ENCODE assay signal across 8 mouse cellular contexts in the genomic region with DNA sequence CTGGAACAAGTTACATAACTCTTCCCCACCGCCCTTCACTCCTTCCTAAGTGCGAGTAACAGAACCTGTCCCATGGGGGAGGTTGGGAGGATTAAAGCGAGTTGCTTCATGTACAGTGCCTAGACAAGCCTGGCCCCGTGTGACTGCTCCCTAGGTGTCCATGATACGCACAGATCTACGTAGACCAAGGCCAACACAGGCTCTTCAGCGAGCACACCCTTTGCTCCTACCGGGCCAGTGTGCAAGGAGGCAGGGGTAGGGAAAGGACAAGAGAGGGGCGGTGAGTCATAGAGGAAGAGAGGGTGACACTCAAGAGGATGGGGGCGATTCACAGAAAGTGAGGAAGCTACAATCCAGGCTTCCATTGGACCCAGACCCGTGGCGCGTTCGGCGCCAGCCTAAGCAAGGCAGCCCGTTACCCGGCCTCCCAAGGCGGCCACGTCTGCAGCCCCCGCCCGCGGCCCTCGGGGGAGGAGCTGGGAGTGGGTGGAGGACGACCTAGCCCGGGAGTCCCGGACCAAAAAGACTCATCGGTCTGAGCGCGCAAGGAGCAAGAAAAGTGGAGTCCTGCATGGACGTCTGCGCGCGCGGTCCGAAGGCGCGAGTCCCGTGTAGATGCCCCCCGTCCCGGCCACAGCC. TPM values are rescaled to one million over a fixed set of nuclear protein-coding genes. Genes with fewer than 3 reads are reported as not detected.
DNase-seq lines count a peak whose midpoint lies in the region; ATAC-seq and TF ChIP-seq lines count a peak whose summit lies in the region.

No protein-coding gene starts in this region.

- H3K4me2 ChIP-seq in liver, postnatal 0 days (ENCODE audit: low read depth, low read length): peak overlapping the region; percentile 100
- H3K4me2 ChIP-seq in neural tube, embryonic 15.5 days: peak overlapping the region; percentile 57

- H3K4me1 ChIP-seq in liver, postnatal 0 days (ENCODE audit: insufficient read depth): peaks cover 33% of the 10 kb centered on the region
- H3K4me1 ChIP-seq in neural tube, embryonic 15.5 days: peaks cover 21% of the 10 kb centered on the region

- peak overlapping the region; percentile 78 for H3K4me3 ChIP-seq in liver, postnatal 0 days (ENCODE audit: low read depth, low read length)
- H3K4me3 ChIP-seq in neural tube, embryonic 15.5 days (replicated peaks): peak overlapping the region; percentile 44

- ATAC-seq in liver, postnatal 0 days: peak; percentile 48
- peak; percentile 66 for ATAC-seq in neural tube, embryonic 15.5 days (ENCODE audit: low FRiP score)

- no peak for TF ChIP-seq CTCF in liver, postnatal 0 days (IDR thresholded peaks at IDR 0.05; ENCODE audit: low read depth)

- H3K27ac ChIP-seq in liver, postnatal 0 days (ENCODE audit: low read depth): peak overlapping the region; percentile 80
- peak overlapping the region; percentile 58; the same call in 1 of the 2 replicates for H3K27ac ChIP-seq in neural tube, embryonic 15.5 days (replicated peaks)

- H3K9me3 ChIP-seq in liver, postnatal 0 days (ENCODE audit: low read length): no peaks in the 10 kb centered on the region
- no peaks in the 10 kb centered on the region for H3K9me3 ChIP-seq in neural tube, embryonic 15.5 days (replicated peaks)

- H3K36me3 ChIP-seq in liver, postnatal 0 days (replicated peaks; ENCODE audit: insufficient read depth, low read length): no peaks in the 10 kb centered on the region
- no peaks in the 10 kb centered on the region for H3K36me3 ChIP-seq in neural tube, embryonic 15.5 days

- H3K9ac ChIP-seq in liver, postnatal 0 days (replicated peaks): peak overlapping the region; percentile 86
- H3K9ac ChIP-seq in neural tube, embryonic 15.5 days (replicated peaks): peak overlapping the region; percentile 36

- 0 out of 2 replicates have a peak, but pooled peaks cover 3% of the 10 kb centered on the region for H3K27me3 ChIP-seq in liver, postnatal 0 days (ENCODE audit: insufficient read depth, low read length)
- peaks cover 37% of the 10 kb centered on the region for H3K27me3 ChIP-seq in neural tube, embryonic 15.5 days (replicated peaks)

- WGBS in liver, postnatal 0 days (ENCODE audit: insufficient replicate concordance): 2% methylated on average over 31 of the region's 40 CpGs
- WGBS in neural tube, embryonic 15.5 days: 1% methylated on average over 40 of the region's 40 CpGs

- no peak for TF ChIP-seq EP300 in liver, postnatal 0 days (IDR thresholded peaks at IDR 0.05; ENCODE audit: low read depth)

- DNase-seq in adrenal gland, adult (ENCODE audit: inconsistent age in 2 of 2, low spot score in 1 of 2): peak; percentile 75 to 88
- DNase-seq in adrenal gland, postnatal 4 days (ENCODE audit: low spot score in 2 of 2): no peak
- DNase-seq in brain, adult 2 months (ENCODE audit: low read depth, low spot score): peak; percentile 13
- DNase-seq in gastrocnemius, adult 8-10 months (ENCODE audit: low spot score in 2 of 2): peak; percentile 39 to 40
- DNase-seq in induced T-regulatory cell, adult 2 months (ENCODE audit: low read depth): peak; percentile 64
- peak; percentile 55 for DNase-seq in liver, postnatal 0 days
- DNase-seq in urinary bladder, postnatal 36 days (ENCODE audit: low spot score in 2 of 2): peak; percentile 43 to 52

RNA-seq across cellular contexts. Expression of gene Slc12a4, which starts 0.5 kb away (rescaled TPM):
- total RNA-seq in adrenal gland, postnatal 4 days (2021): 10 to 100 TPM; 30.9 to 40.2 TPM
- 10 to 100 TPM; 11.8 to 12.7 (median 12.0) TPM for total RNA-seq in gastrocnemius, adult 8-10 months (2022)
- 5.1 and 5.2 TPM in 2 replicates for polyA plus RNA-seq in liver, postnatal 0 days (2015; fragmentation: Nextera tagmentation; extraction: Ambion mirVana)
- 10.8 and 14.1 TPM in 2 replicates for polyA plus RNA-seq in neural tube, embryonic 15.5 days (2015; fragmentation: Nextera tagmentation; extraction: Ambion mirVana)

RNA-seq across cellular contexts. Expression of gene Dpep3, which starts 13.8 kb away (rescaled TPM):
- not detected for total RNA-seq in adrenal gland, postnatal 4 days (2021)
- not detected for total RNA-seq in gastrocnemius, adult 8-10 months (2022)
- not detected in 2 replicates for polyA plus RNA-seq in liver, postnatal 0 days (2015; fragmentation: Nextera tagmentation; extraction: Ambion mirVana)
- not detected in 2 replicates for polyA plus RNA-seq in neural tube, embryonic 15.5 days (2015; fragmentation: Nextera tagmentation; extraction: Ambion mirVana)

RNA-seq across cellular contexts. Expression of gene Lcat, which starts 22.2 kb away (rescaled TPM):
- total RNA-seq in adrenal gland, postnatal 4 days (2021): 10 to 100 TPM in 1 of 2 experiments, 1 to 10 TPM in 1; 2.1 to 33.5 TPM
- total RNA-seq in gastrocnemius, adult 8-10 months (2022): under 1 TPM in 2 of 4 experiments, not detected in 2; 0.24 to 0.78 TPM
- 322 and 346 TPM in 2 replicates for polyA plus RNA-seq in liver, postnatal 0 days (2015; fragmentation: Nextera tagmentation; extraction: Ambion mirVana)
- 3.1 and 3.3 TPM in 2 replicates for polyA plus RNA-seq in neural tube, embryonic 15.5 days (2015; fragmentation: Nextera tagmentation; extraction: Ambion mirVana)

RNA-seq across cellular contexts. Expression of gene Dus2, which starts 25.8 kb away (rescaled TPM):
- 10 to 100 TPM; 15.0 to 15.3 TPM for total RNA-seq in adrenal gland, postnatal 4 days (2021)
- 10 to 100 TPM; 10.3 to 12.7 (median 10.8) TPM for total RNA-seq in gastrocnemius, adult 8-10 months (2022)
- polyA plus RNA-seq in liver, postnatal 0 days (2015; fragmentation: Nextera tagmentation; extraction: Ambion mirVana): 8.2 and 9.5 TPM in 2 replicates
- polyA plus RNA-seq in neural tube, embryonic 15.5 days (2015; fragmentation: Nextera tagmentation; extraction: Ambion mirVana): 27.8 and 30.6 TPM in 2 replicates

RNA-seq across cellular contexts. Expression of gene Psmb10, which starts 27.1 kb away (rescaled TPM):
- 10 to 100 TPM; 76.8 to 84.8 TPM for total RNA-seq in adrenal gland, postnatal 4 days (2021)
- 10 to 100 TPM; 15.3 to 22.6 (median 19.7) TPM for total RNA-seq in gastrocnemius, adult 8-10 months (2022)
- polyA plus RNA-seq in liver, postnatal 0 days (2015; fragmentation: Nextera tagmentation; extraction: Ambion mirVana): 57.1 and 62.0 TPM in 2 replicates
- 86.8 and 142 TPM in 2 replicates for polyA plus RNA-seq in neural tube, embryonic 15.5 days (2015; fragmentation: Nextera tagmentation; extraction: Ambion mirVana)

Comparison
In these comparisons a context has a peak if more than half of its experiments do, and no peak if none do; other contexts are left out.
1. DNase-seq: peak in adrenal gland, adult (2 of 2), brain, adult 2 months (single experiment), gastrocnemius, adult 8-10 months (2 of 2), induced T-regulatory cell, adult 2 months (single experiment), liver, postnatal 0 days (single experiment) and urinary bladder, postnatal 36 days (2 of 2); none in adrenal gland, postnatal 4 days (0 of 2).